Mouse (Mus musculus) Patski (cell line): ENCODE results near the gene Cnot2. TPM values are rescaled to one million over a fixed set of nuclear protein-coding genes. Genes with fewer than 3 reads are reported as not detected.

Experiments used
- ATAC-seq: fragments of 100-300 bp; one replicate; pipeline ENCODE4 v1.8.0; 2021
- CTCF ChIA-PET: fragments of 350-600 bp; sonication (Branson Sonifier 250); formaldehyde crosslinking; loops from one replicate; lab custom pipeline; 2022; ENCODE audit warnings: inconsistent platforms; lab: Charles Lee
- POLR2A ChIA-PET: fragments of 350-600 bp; sonication (Branson Sonifier 250); formaldehyde crosslinking; loops from one replicate; lab custom pipeline; 2022; ENCODE audit warnings: antibody characterized with exemption, inconsistent platforms; lab: Charles Lee
- DNase-seq: peaks from one replicate; pipeline ENCODE4 v3.0.0-alpha.2; 2011; ENCODE audit warnings: low read depth, low spot score
- H3K27me3 ChIP-seq: fragments of 371-371 bp; one replicate; pipeline ENCODE4 v1.5.1; 2021
- CTCF ChIP-seq: fragments of 100-300 bp; IDR thresholded peaks from one replicate; pipeline ENCODE4 v1.5.1; 2021
- in situ Hi-C: fragments of 300-500 bp; cut with MboI; formaldehyde crosslinking; loops from 3 replicates; pipeline ENCODE4 v1.11.1; 2018; ENCODE audit warnings: low pct_unique_long_range_greater_than_20kb, mixed read lengths
- polyA plus RNA-seq: library from polyadenylated mRNA; unstranded; gene quantifications from one replicate; pipeline ENCODE4 v1.2.3, GENCODE M21; 2021

Gene Cnot2
- polyA plus RNA-seq, 1 experiment from 2014 or later, result 68.5 TPM

DNA sequence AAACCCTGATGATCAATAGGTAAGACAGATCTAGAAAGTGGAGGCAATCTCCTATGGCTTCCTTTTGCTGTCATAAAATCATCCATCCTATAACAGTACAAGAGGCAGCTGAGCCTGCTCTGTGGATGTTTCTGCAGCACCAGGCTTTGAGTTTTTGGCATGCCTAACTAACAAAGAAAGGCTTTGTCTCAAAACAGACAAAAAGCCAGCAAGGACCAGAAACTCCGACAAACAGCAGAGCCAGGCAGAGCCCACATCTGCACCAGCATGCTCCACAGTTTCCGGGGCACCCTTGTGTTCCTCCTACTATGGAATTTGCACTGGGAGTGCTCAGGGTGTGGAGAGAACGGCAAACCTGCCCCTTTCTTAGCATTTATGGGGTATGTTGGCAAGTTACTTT, 47.0 kb downstream of the Cnot2 start:
- DNase-seq (no peak), ATAC-seq (no peak)
- H3K27me3 ChIP-seq, result no peaks in the 10 kb centered on the region
- in situ Hi-C loops, result loop anchor here (5.0 kb wide), 1 partner anchor 43 kb away; no protein-coding TSS in a partner anchor
- ChIA-PET POLR2A (no interaction called here), CTCF (interaction anchor here (1.1 kb wide), 1 partner anchor 11 kb away, joined by 3 read pairs; no protein-coding TSS in a partner anchor)
- no peak for TF ChIP-seq CTCF

DNA sequence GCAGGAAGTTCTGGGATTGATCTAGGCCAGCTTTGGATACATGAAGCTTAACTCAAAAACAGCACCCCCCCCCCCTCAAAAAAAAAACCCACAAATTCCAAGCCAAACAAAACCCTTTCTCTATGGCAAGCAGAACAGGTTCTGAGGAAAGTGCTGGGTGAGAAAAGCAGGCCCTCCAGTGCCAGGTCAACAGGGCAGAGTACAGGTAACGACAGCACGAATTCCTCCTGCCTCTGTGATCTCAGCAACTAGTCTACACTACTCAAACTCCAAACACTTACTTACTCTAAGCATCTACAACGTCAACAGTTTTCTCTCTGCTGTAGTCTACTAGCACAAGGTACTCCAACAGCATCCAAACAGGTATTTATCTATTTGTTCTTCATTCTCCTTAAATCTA, 48.8 kb downstream of the Cnot2 start:
- in situ Hi-C loops, result loop anchor here (5.0 kb wide), 1 partner anchor 45 kb away; no protein-coding TSS in a partner anchor
- CTCF ChIA-PET, result interaction anchor here (1.0 to 2.1 kb wide), 5 partner anchors 8 to 256 kb away, joined by 3 to 11 read pairs (median 3); no protein-coding TSS in a partner anchor
- POLR2A ChIA-PET, result interaction anchor here (0.6 kb wide), 1 partner anchor 39 kb away, joined by 3 read pairs; no protein-coding TSS in a partner anchor
- H3K27me3 ChIP-seq, result no peaks in the 10 kb centered on the region
- TF ChIP-seq CTCF, result no peak
- no peak for ATAC-seq
- DNase-seq, result no peak

DNA sequence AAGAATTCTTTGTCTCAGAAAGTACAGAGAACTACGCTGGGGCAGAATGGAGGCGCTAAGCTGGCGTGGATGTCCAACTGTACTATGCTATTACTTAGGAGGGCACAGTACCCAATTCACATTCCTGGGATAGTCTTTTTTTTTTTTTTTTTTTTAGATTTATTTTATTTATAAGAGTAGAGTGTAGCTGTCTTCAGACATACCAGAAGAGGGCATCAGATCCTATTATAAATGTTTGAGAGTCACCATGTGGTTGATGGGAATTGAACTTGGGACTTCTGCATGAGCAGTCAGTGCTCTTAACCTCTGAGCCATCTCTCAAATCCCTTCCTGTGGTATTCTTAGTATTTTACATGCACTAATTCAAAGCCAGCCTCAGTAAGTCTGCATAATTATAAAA, 50.2 kb downstream of the Cnot2 start:
- H3K27me3 ChIP-seq, result no peaks in the 10 kb centered on the region
- no peak for ATAC-seq
- CTCF ChIA-PET, result interaction anchor here (0.7 to 2.1 kb wide), 3 partner anchors 13 to 216 kb away, joined by 3 to 11 read pairs (median 3); no protein-coding TSS in a partner anchor
- POLR2A ChIA-PET, result no interaction called here
- TF ChIP-seq CTCF, result peak; percentile 48
- no peak for DNase-seq
- in situ Hi-C loops, result loop anchor here (5.0 kb wide), 1 partner anchor 46 kb away; no protein-coding TSS in a partner anchor

DNA sequence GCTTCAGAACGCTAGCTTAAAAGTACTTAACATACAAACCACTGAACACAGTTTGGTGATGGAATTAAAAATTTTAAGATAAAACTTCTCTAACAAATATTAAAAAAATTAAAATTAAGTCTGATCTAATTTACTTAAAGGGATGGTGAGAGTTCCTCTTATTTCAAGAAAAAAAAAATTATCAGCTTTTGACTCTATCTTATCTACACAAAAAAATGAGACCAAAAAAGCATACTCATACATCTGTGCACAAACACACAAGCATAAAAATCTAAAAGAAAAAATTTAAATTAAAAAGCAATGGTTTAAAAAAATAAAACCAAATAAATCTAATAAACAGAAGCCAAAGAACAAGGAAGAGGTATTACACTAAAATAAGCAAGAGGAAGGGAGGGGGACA, 61.7 kb downstream of the Cnot2 start:
- DNase-seq (no peak), ATAC-seq (no peak)
- in situ Hi-C loops, result no loop called here
- POLR2A ChIA-PET, result no interaction called here
- H3K27me3 ChIP-seq, result no peaks in the 10 kb centered on the region
- CTCF ChIA-PET, result no interaction called here
- TF ChIP-seq CTCF, result no peak

DNA sequence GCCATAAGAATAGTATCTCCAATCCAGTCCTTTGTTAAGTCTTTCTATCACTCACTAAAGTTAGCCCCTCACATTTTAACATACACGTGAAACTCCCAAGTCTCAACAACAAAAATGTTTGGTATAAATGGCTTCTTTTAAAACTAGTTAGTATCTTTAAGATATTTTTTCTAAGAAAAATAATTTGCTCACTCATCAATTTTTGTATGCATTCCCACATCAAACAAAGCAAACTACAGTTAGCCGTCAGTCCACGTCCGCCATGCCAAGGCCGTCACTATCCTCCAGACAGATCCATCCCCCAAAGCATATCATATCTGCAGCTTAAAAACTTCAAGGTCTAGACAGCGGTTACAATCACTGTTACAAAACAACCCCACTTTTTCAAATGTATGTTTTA, 65.7 kb downstream of the Cnot2 start:
- DNase-seq (no peak), ATAC-seq (no peak)
- in situ Hi-C loops, result no loop called here
- POLR2A ChIA-PET, result no interaction called here
- H3K27me3 ChIP-seq, result no peaks in the 10 kb centered on the region
- no peak for TF ChIP-seq CTCF
- CTCF ChIA-PET, result no interaction called here

DNA sequence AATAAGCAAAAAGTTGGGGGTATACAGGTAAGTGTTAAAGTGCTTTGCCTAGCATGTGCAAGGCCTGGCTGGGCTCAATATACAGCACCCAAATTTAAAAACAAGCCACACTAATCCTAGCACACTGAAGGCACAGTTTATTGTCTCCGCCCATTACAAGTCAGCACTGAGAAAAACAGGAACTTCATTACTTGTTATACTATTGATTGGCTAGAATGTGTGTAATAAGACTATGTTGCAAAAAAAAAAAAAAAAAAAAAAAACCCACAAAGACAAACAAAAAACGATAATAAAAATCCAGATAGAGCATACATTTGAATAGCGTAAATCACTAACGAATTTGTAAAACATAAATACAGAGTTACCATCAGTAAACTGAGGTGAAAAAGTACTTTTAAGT, 66.2 kb downstream of the Cnot2 start:
- DNase-seq, result no peak
- in situ Hi-C loops, result no loop called here
- H3K27me3 ChIP-seq, result no peaks in the 10 kb centered on the region
- TF ChIP-seq CTCF, result no peak
- ATAC-seq, result no peak
- POLR2A ChIA-PET, result no interaction called here
- CTCF ChIA-PET, result no interaction called here

DNA sequence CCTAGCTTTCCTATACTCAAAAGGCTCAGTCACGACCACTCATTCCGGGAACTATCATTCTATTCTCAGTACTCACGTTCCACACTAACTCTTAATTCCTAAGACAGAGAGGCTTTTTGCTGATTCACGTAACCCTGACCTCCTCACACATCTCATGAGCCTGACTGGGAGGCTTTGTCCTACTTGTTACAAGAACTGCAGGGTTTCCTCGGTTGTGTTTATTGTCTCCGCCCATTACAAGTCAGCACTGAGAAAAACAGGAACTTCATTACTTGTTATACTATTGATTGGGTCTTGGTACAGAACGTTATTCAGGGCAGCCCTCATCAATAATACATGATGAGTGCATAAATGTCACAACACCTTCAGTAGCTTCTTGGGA, 68.1 kb downstream of the Cnot2 start:
- TF ChIP-seq CTCF, result no peak
- CTCF ChIA-PET, result interaction anchor here (1.4 to 1.5 kb wide), 2 partner anchors 9 to 33 kb away, joined by 3 to 6 read pairs; no protein-coding TSS in a partner anchor
- DNase-seq (no peak), ATAC-seq (no peak)
- H3K27me3 ChIP-seq, result no peaks in the 10 kb centered on the region
- in situ Hi-C loops, result no loop called here
- POLR2A ChIA-PET, result no interaction called here

DNA sequence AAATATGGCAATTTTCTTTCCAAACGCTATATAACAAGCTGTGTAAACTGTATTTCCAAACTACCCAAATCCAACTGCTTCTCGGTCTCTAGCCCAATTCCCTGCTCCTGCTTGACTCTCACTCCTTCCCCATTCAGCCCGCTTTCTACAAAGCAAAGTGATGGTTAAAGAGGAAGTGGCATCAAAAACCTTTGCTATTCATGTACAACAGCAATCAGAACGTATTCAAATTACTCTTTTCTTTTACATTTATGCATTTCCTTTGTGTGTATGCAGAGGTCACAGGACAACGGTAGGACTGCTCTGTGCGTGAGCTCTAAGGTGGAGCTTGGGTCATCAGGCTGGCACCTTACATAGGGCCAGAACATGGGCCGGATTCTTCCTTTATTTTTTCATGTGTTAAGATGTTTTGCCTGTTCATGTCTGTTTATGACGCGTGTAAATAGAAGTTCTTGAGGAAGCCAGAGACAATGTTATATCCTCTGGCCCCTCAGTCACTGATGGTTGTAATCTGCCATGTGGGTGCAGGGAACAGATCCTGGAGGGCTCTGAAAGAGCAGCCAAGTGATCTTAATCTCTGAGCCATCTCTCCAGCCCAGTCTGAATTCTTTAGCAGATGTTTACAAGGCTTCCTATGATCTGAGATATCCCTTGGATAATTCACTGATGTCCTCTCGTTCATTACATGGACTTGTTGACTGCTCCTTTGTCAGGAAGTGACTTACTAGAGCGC, 68.6 kb downstream of the Cnot2 start:
- ChIA-PET CTCF (interaction anchor here (1.0 to 1.5 kb wide), 3 partner anchors 9 to 34 kb away, joined by 3 to 6 read pairs (median 3); no protein-coding TSS in a partner anchor), POLR2A (no interaction called here)
- in situ Hi-C loops, result no loop called here
- H3K27me3 ChIP-seq, result no peaks in the 10 kb centered on the region
- no peak for TF ChIP-seq CTCF
- DNase-seq (no peak), ATAC-seq (no peak)

DNA sequence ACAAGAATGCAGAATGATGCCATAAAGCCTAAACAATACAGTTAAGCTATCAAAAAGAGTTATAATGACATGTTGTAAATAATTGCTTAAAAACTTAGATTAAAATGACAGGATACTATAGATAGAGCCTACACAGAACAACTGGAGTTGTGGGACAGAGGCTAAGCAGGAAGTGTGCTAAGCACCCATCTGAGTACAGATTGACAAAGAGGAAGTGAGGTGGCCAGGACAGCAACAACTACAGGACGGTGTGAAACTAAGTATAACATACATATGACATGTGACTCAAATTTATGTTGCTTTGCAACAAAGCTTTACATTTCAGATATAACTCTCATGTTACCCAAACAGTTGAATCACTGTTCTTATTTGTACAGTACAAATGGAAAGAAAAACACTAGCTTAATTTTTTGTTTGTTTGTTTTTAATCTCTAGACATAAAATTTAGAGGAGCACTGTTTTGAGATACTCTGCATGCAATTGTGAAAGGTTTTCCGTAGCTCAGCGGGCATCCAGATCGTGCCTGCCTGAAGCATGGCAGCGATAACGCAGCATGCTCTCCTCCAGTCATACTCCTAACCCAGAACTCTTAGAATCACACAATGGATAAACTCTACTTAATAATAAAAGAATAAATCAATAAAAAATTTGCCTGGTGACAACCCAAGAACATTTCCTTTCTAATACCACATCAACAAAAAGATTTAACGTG, 75.9 kb downstream of the Cnot2 start:
- TF ChIP-seq CTCF, result no peak
- ATAC-seq, result no peak

DNA sequence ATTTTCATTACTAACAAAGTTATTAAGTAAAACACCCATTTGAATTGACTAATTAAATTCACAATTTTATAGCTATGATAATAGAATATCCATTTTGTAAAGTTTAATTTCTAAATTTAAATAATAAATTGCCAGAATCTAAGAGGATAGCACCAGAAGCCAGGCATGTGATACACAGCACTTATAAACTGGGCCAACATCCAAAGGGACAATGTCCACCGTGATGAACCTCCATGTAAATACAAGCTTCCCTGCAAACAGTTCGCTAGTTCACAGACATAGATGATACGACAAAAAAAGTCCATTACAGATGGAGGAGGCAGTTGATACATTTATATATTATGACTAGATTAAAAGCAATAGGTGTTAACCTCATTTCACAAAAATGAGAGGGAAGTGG, 88.5 kb downstream of the Cnot2 start:
- POLR2A ChIA-PET, result no interaction called here
- ATAC-seq (no peak), DNase-seq (no peak)
- no peak for TF ChIP-seq CTCF
- in situ Hi-C loops, result no loop called here
- CTCF ChIA-PET, result interaction anchor here (1.4 to 1.6 kb wide), 3 partner anchors 9 to 296 kb away, joined by 3 read pairs; no protein-coding TSS in a partner anchor
- H3K27me3 ChIP-seq, result no peaks in the 10 kb centered on the region

More for the DNA sequence above, 75.9 kb downstream of the Cnot2 start:
- no peak for DNase-seq
- H3K27me3 ChIP-seq, result no peaks in the 10 kb centered on the region
- in situ Hi-C loops, result no loop called here
- POLR2A ChIA-PET, result interaction anchor here (0.6 kb wide), 2 partner anchors 158 to 334 kb away, joined by 3 to 6 read pairs; no protein-coding TSS in a partner anchor
- CTCF ChIA-PET, result interaction anchor here (1.0 to 1.7 kb wide), 2 partner anchors 10 to 15 kb away, joined by 3 to 4 read pairs; no protein-coding TSS in a partner anchor
